ENCODE assay signal across 7 mouse cellular contexts in genomic region chr15:81523169-81523871, GRCm38 (mm10). TPM values are rescaled to one million over a fixed set of nuclear protein-coding genes. Genes with fewer than 3 reads are reported as not detected.
DNase-seq lines count a peak whose midpoint lies in the region; ATAC-seq lines count a peak whose summit lies in the region.

No protein-coding gene starts in this region.

- ATAC-seq in intestine, embryonic 15.5 days: peak; percentile 96

- WGBS in intestine, embryonic 15.5 days: under 1% methylated on average over 41 of the region's 41 CpGs
- whole genome bisulfite sequencing in midbrain, embryonic 10.5 days: under 1% methylated on average over 41 of the region's 41 CpGs

- no peaks in the 10 kb centered on the region for H3K36me3 ChIP-seq in intestine, embryonic 15.5 days
- H3K36me3 ChIP-seq in midbrain, embryonic 10.5 days: no peaks in the 10 kb centered on the region

- H3K4me1 ChIP-seq in intestine, embryonic 15.5 days (replicated peaks): peaks cover 5% of the 10 kb centered on the region; the same call in 1 of the 2 replicates
- peaks cover 32% of the 10 kb centered on the region for H3K4me1 ChIP-seq in midbrain, embryonic 10.5 days

- H3K4me3 ChIP-seq in intestine, embryonic 15.5 days (replicated peaks): peak overlapping the region; percentile 57
- H3K4me3 ChIP-seq in midbrain, embryonic 10.5 days: peak overlapping the region; percentile 72

- H3K9ac ChIP-seq in intestine, embryonic 15.5 days: peak overlapping the region; percentile 73

- intact Hi-C loops in left cerebral cortex, postnatal 25 days (cut with DNase I): loop anchor here (1.0 kb wide), 1 partner anchor 62 kb away; the partner anchor contains the start of gene Ep300

- H3K27me3 ChIP-seq in intestine, embryonic 15.5 days (replicated peaks): no peaks in the 10 kb centered on the region
- H3K27me3 ChIP-seq in midbrain, embryonic 10.5 days (ENCODE audit: low read depth, poor library complexity, severe bottlenecking): peaks cover 49% of the 10 kb centered on the region

- peak; percentile 98 to 99 for DNase-seq in adrenal gland, adult (ENCODE audit: inconsistent age in 2 of 2, low spot score in 1 of 2)
- DNase-seq in embryo, embryonic 10.5 days (ENCODE audit: low spot score): peak; percentile 94
- peak; percentile 90 for DNase-seq in gastrocnemius, postnatal 25 days
- DNase-seq in left cerebral cortex, postnatal 25 days (ENCODE audit: low spot score in 2 of 2): peak; percentile 91
- peak; percentile 92 for DNase-seq in midbrain, embryonic 10.5 days (ENCODE audit: low spot score)
- DNase-seq in right cerebral cortex, postnatal 4 days: peak; percentile 98

- H3K27ac ChIP-seq in intestine, embryonic 15.5 days: peak overlapping the region; percentile 97
- H3K27ac ChIP-seq in midbrain, embryonic 10.5 days (replicated peaks): peak overlapping the region; percentile 89

- no peaks in the 10 kb centered on the region for H3K9me3 ChIP-seq in intestine, embryonic 15.5 days
- H3K9me3 ChIP-seq in midbrain, embryonic 10.5 days (replicated peaks): no peaks in the 10 kb centered on the region

- H3K4me2 ChIP-seq in intestine, embryonic 15.5 days (replicated peaks): peak overlapping the region; percentile 96

RNA-seq across cellular contexts. Expression of gene Rbx1, which starts 57.2 kb away (rescaled TPM):
- 100 to 1,000 TPM in 1 of 2 experiments, 10 to 100 TPM in 1; 97.2 to 104 TPM for total RNA-seq in gastrocnemius, postnatal 25 days (2021)
- 459 and 464 TPM in 2 replicates for polyA plus RNA-seq in intestine, embryonic 15.5 days (2015; fragmentation: Nextera tagmentation; extraction: Ambion mirVana)
- total RNA-seq in left cerebral cortex, postnatal 25 days (2021): 100 to 1,000 TPM; 132 to 133 TPM
- 631 and 635 TPM in 2 replicates for polyA plus RNA-seq in midbrain, embryonic 10.5 days (2016; fragmentation: Nextera tagmentation; extraction: Ambion mirVana)

Comparison
In these comparisons a context has a peak if more than half of its experiments do, and no peak if none do; other contexts are left out.
1. Peak in every context shown above with its lines: DNase-seq, ATAC-seq, H3K4me3 ChIP-seq and H3K27ac ChIP-seq.